Mouse (Mus musculus) forebrain, embryonic 14.5 days (tissue): ENCODE measurements at regions not wholly inside any gene's neighbourhood (a gene's known extent, or its start where the extent isn't known, plus 50 kb on each side); places are given as distances from the start of the nearest gene placed in this dataset.
A peak's percentile ranks its signal among the peaks of the same experiment; 100 is the strongest.
"Not testable (repeated sequence)": the region's sequence is repeated elsewhere in the genome, so short reads cannot be mapped to it uniquely, and the experiment has no call there.

Source experiments
- ATAC-seq: fragments of 200-750 bp; cut with Nextera tagmentation; 2 replicates; pipeline ENCODE4 v1.8.0; 2017; ENCODE audit warnings: mild to moderate bottlenecking, moderate library complexity
- DNase-seq: peaks from one replicate; pipeline ENCODE4 v3.0.0-alpha.2; 2015; ENCODE audit warnings: low spot score
- H3K27ac ChIP-seq: fragments of 300-500 bp; sonication (generic); 2 replicates; pipeline ENCODE4 v1.5.1; 2014; ENCODE audit warnings: low read depth, mild to moderate bottlenecking, control low read depth, low read length, moderate library complexity
- H3K27me3 ChIP-seq: fragments of 300-500 bp; sonication (generic); replicated peaks from 2 replicates; pipeline ENCODE4 v1.6.1; 2014; ENCODE audit warnings: low read length, control low read depth, mixed read lengths; ENCODE audit not compliant: control insufficient read depth, insufficient read depth
- H3K36me3 ChIP-seq: fragments of 300-500 bp; sonication (generic); 2 replicates; pipeline ENCODE4 v1.6.1; 2014; ENCODE audit warnings: low read length, control low read depth; ENCODE audit not compliant: control insufficient read depth, insufficient read depth
- H3K4me1 ChIP-seq: fragments of 300-500 bp; sonication (generic); 2 replicates; pipeline ENCODE4 v1.6.1; 2014; ENCODE audit warnings: antibody characterized with exemption, low read length, control low read depth; ENCODE audit not compliant: control insufficient read depth, insufficient read depth
- H3K4me2 ChIP-seq: fragments of 300-500 bp; sonication (generic); 2 replicates; pipeline ENCODE4 v1.6.1; 2014; ENCODE audit warnings: mild to moderate bottlenecking, control low read depth, low read length
- H3K4me3 ChIP-seq: fragments of 300-500 bp; sonication (generic); 2 replicates; pipeline ENCODE4 v1.5.1; 2014; ENCODE audit warnings: low read depth, low read length, control low read depth
- H3K9ac ChIP-seq: fragments of 300-500 bp; sonication (generic); 2 replicates; pipeline ENCODE4 v1.6.1; 2014; ENCODE audit warnings: mild to moderate bottlenecking, low read length, control low read depth, moderate library complexity
- H3K9me3 ChIP-seq: fragments of 300-500 bp; sonication (generic); replicated peaks from 2 replicates; pipeline ENCODE4 v1.6.1; 2016; ENCODE audit warnings: low read length, control low read depth, mixed read lengths; ENCODE audit not compliant: control insufficient read depth
- WGBS: fragments of 180-500 bp; shearing (Covaris S2); extraction: QIAGEN DNeasy Blood & Tissue Kit; methylation state at CpG from one replicate; pipeline ENCODE4 v1.1.7; 2014; 5-methylcytosine and 5-hydroxymethylcytosine counted together

DNA sequence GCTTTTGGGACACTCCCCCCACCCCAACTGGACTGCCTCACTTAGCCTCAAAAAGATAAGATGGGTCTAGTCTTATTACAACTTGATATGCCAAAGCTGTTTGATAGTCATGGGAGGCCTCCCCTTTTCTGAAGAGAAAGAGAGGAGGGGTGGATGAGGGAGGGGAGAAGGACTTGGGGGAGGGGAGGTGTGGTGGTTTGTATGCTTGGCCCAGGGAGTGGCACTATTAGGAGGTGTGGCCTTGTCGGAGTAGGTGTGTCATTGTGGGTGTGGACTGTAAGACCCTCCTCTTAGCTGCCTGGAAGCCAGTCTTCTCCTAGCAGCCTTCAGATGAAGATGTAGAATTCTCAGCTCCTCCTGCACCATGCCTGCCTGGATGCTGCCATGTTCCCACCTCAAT is 82.0 kb upstream of the A430005L14Rik start:
- not testable (repeated sequence) for H3K4me1 ChIP-seq, H3K27ac ChIP-seq, H3K36me3 ChIP-seq, H3K27me3 ChIP-seq, DNase-seq, ATAC-seq, H3K4me3 ChIP-seq, H3K9me3 ChIP-seq, H3K9ac ChIP-seq, H3K4me2 ChIP-seq
- WGBS = 87% methylated on average over 1 of the region's 1 CpGs

DNA sequence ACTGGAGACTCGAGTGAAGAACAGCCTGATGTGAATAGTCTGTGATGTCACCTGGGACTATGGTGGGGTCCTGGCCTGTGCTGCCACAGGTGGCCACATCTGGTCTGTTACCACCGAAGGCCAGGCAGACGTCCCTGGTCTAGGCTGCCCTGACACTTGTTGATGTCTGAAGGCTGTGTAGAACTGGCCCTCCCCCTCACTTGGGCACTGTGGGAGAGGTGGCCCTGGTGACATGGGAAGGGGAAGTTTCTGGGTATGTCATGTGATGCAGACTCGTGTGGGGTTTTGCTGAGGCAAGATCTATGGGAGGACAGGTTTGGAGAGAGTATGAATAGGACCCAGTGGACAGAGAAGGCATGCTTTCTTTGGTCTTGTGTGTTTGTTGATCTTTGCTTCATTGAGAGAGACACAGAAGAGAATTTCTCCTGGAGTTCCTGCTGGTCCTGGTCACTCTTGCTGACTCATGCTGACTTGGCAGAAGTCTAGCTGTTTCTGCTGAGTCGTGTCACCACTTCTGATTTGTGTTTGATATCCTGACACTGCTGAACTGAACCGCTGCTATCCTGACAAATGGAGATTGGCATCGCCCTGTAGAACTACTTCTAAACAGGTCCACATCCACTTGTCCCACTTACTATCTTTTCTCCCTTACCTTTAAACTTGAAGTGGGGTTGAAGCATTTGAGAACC is 79.9 kb upstream of the A430005L14Rik start:
- no peak for ATAC-seq
- Histone ChIP-seq H3K9me3 (no peaks in the 10 kb centered on the region), H3K9ac (no peak overlapping the region), H3K4me1 (no peaks in the 10 kb centered on the region), H3K36me3 (no peaks in the 10 kb centered on the region), H3K4me3 (no peak overlapping the region), H3K4me2 (no peak overlapping the region), H3K27me3 (no peaks in the 10 kb centered on the region), H3K27ac (no peak overlapping the region)
- 78% methylated on average over 7 of the region's 7 CpGs for WGBS
- DNase-seq = no peak

DNA sequence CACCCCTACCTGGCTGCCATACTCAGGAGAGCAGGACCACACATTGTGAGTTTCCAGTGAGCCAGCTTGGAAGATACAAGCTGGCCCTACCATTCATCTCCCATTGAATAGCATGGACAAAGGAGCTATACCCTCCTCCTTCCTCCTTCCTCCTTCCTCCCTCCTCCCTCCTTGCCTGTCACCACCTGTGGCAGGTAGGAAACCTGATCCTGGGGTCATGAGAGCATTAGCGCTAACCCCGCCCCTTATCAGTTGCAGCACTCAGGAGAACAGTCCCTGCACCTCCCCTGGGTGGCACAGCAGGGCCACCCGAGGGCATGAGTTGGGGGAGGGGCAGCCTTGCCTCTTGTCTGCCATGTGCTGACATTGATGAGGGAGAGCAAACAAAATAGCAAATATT is 74.0 kb upstream of the A430005L14Rik start:
- H3K4me1 ChIP-seq = no peaks in the 10 kb centered on the region
- DNase-seq (no peak), ATAC-seq (no peak)
- no peaks in the 10 kb centered on the region for H3K9me3 ChIP-seq
- H3K9ac ChIP-seq = no peak overlapping the region
- H3K27ac ChIP-seq = no peak overlapping the region
- H3K4me3 ChIP-seq = no peak overlapping the region
- H3K27me3 ChIP-seq = no peaks in the 10 kb centered on the region
- WGBS = 36% methylated on average over 3 of the region's 3 CpGs
- no peaks in the 10 kb centered on the region for H3K36me3 ChIP-seq
- H3K4me2 ChIP-seq = no peak overlapping the region

DNA sequence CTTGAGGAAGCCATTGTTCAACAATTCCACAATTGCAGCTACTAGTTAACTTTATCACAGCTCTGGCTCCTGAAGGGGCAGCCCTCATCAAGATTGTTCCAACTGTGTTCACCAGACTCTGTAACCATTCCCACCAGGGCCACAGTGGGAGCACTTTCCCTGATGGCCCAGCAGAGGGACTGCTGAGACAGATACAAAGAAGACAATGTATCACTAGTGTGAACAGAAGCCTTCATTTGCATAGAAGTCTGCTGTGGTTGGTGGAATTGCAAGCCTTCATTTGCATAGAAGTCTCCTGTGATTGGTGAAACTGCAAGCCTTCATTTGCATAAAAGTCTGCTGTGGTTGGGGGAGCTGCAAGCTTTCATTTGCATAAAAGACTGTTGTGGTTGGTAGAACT is 73.0 kb upstream of the A430005L14Rik start:
- H3K9ac ChIP-seq = no peak overlapping the region
- H3K27me3 ChIP-seq = no peaks in the 10 kb centered on the region
- H3K9me3 ChIP-seq = no peaks in the 10 kb centered on the region
- no peaks in the 10 kb centered on the region for H3K4me1 ChIP-seq
- no peak overlapping the region for H3K4me3 ChIP-seq
- no peak overlapping the region for H3K27ac ChIP-seq
- ATAC-seq (no peak), DNase-seq (no peak)
- H3K36me3 ChIP-seq = no peaks in the 10 kb centered on the region
- H3K4me2 ChIP-seq = no peak overlapping the region

DNA sequence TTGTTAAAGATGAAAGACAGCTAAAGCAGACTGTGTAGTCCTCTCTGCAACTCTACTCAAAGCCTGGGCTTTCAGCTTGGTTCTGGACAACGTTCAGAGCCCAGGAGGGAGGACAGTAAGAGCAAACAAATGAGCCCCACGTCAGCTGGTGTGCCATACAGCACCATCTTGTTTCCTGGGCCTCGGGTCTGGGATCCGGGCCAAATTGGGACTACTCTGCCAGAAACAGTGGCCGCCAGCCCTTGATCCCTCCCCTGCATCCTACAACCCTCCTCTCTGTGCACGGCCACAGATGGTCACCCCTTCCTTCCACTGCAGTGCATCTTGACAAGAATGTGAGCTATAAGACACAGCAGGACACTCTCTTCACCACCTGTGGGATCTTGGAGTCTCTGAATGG is 71.2 kb upstream of the A430005L14Rik start:
- DNase-seq (peak; percentile 35), ATAC-seq (no peak)

DNA sequence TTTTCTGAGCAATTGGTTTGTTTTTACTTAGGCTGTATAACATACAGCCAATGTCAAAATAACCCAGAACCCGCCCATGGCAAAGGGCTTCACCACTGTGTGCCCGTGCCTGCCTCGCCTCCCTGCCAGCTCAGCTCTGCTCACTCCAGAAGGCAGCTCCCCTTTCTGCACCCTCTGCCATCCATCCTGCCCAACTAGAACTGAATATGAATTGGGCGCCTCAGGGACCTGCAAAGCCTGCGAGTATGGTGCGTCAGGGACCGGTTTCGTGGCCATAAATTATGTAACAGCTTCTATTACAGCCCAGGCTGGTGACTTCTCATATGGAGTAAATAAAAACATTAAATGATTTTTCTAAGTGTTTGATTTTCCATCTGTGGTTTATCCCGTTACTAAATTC is 66.9 kb upstream of the A430005L14Rik start:
- no peak for ATAC-seq
- WGBS = 87% methylated on average over 9 of the region's 9 CpGs

More for the DNA sequence above, 71.2 kb upstream of the A430005L14Rik start:
- no peaks in the 10 kb centered on the region for H3K27me3 ChIP-seq
- H3K4me3 ChIP-seq = no peak overlapping the region
- WGBS = 47% methylated on average over 6 of the region's 6 CpGs
- no peaks in the 10 kb centered on the region for H3K4me1 ChIP-seq
- H3K36me3 ChIP-seq = no peaks in the 10 kb centered on the region
- H3K9ac ChIP-seq = no peak overlapping the region
- no peak overlapping the region for H3K27ac ChIP-seq
- H3K4me2 ChIP-seq = no peak overlapping the region
- no peaks in the 10 kb centered on the region for H3K9me3 ChIP-seq

DNA sequence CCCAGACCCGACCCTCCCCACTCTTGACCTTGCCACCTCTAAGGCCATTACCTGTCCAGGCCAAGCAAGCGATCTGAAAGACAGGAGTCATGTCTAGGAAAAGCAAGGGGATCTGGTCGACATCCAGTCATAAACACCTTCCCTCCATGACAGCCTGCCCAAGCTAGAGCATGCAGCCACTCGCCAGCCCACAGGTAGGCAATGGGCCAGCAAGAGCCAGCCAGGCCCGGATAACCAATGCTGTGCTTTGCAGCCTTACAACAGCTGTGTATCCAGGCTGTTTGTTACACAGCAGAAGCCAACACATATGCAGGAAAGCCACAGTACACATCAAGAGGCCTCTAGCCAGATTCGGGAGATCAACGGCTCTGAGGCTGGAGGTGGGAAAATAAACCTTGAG is 57.3 kb upstream of the A430005L14Rik start:
- H3K27me3 ChIP-seq = no peaks in the 10 kb centered on the region
- H3K4me2 ChIP-seq = no peak overlapping the region
- H3K27ac ChIP-seq = no peak overlapping the region
- DNase-seq (no peak), ATAC-seq (no peak)
- H3K9ac ChIP-seq = no peak overlapping the region
- H3K4me3 ChIP-seq = no peak overlapping the region
- H3K9me3 ChIP-seq = no peaks in the 10 kb centered on the region
- WGBS = 76% methylated on average over 7 of the region's 7 CpGs
- no peaks in the 10 kb centered on the region for H3K4me1 ChIP-seq
- no peaks in the 10 kb centered on the region for H3K36me3 ChIP-seq

More for the DNA sequence above, 66.9 kb upstream of the A430005L14Rik start:
- H3K9ac ChIP-seq = no peak overlapping the region
- no peak for DNase-seq
- no peaks in the 10 kb centered on the region for H3K36me3 ChIP-seq
- H3K9me3 ChIP-seq = no peaks in the 10 kb centered on the region
- H3K27ac ChIP-seq = no peak overlapping the region
- no peaks in the 10 kb centered on the region for H3K27me3 ChIP-seq
- H3K4me1 ChIP-seq = no peaks in the 10 kb centered on the region
- H3K4me3 ChIP-seq = no peak overlapping the region
- no peak overlapping the region for H3K4me2 ChIP-seq

DNA sequence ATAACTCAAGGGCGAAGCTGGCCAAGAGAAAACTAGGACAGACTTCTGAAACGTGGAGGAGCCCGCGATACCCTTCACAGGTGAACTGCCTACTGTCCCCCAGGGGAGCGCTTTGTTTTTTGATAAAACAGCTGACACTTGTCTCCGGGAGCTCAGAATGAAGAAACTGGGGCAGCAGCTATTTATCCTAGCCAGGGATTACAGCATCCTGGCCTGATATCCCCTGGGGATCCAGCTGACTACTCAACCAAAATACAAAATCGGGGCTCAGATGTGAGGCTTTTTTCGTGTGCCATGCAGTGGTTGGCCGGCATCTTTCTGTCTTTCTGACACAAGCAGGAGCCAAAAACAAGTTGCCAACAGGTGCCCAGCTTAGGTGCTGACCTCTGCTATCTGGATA is 52.0 kb upstream of the A430005L14Rik start:
- Histone ChIP-seq H3K27me3 (no peaks in the 10 kb centered on the region), H3K9ac (no peak overlapping the region), H3K4me2 (no peak overlapping the region), H3K36me3 (no peaks in the 10 kb centered on the region), H3K4me1 (no peaks in the 10 kb centered on the region), H3K27ac (no peak overlapping the region), H3K9me3 (no peaks in the 10 kb centered on the region), H3K4me3 (no peak overlapping the region)
- ATAC-seq (no peak), DNase-seq (no peak)
- WGBS = 78% methylated on average over 9 of the region's 9 CpGs

DNA sequence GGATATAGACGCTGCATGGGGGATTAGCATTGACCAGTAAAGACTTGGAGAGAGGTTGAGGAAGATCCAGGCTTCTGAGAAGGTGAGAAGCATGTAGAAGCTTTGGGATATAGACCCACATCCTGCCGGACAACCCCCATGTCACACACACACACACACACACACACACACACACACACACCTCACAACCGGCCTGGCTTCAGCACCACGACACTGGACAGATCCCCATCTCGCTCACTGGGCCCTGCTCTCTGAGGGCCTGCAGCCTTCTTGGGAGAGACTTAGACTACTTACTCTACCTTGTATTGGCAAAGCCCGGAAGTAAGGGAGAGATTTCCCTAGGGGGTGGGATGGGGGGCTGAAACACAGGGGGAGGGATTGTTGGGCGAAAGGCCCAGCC is 51.5 kb upstream of the A430005L14Rik start:
- H3K4me1 ChIP-seq = no peaks in the 10 kb centered on the region
- no peak overlapping the region for H3K27ac ChIP-seq
- H3K9me3 ChIP-seq = no peaks in the 10 kb centered on the region
- H3K27me3 ChIP-seq = no peaks in the 10 kb centered on the region
- no peak overlapping the region for H3K9ac ChIP-seq
- H3K4me2 ChIP-seq = no peak overlapping the region
- no peak for DNase-seq
- H3K36me3 ChIP-seq = no peaks in the 10 kb centered on the region
- no peak for ATAC-seq
- no peak overlapping the region for H3K4me3 ChIP-seq
- WGBS = 36% methylated on average over 7 of the region's 7 CpGs
